Mouse (Mus musculus) midbrain, postnatal 0 days (tissue): ENCODE results near the gene Actg1. TPM values are rescaled to one million over a fixed set of nuclear protein-coding genes. Genes with fewer than 3 reads are reported as not detected.

ENCODE experiments used
- ATAC-seq: fragments of 200-750 bp; cut with Nextera tagmentation; 2 replicates; pipeline ENCODE4 v1.8.0; 2017; ENCODE audit warnings: moderate number of reproducible peaks, mild to moderate bottlenecking, moderate TSS enrichment, moderate library complexity; ENCODE audit not compliant: low FRiP score
- DNase-seq: peaks from one replicate; pipeline ENCODE4 v3.0.0-alpha.2; 2015; ENCODE audit warnings: low spot score
- H3K27ac ChIP-seq: fragments of 300-500 bp; sonication (generic); 2 replicates; pipeline ENCODE4 v1.5.1; 2014; ENCODE audit warnings: low read depth, mild to moderate bottlenecking, low read length, mixed read lengths
- H3K27me3 ChIP-seq: fragments of 300-500 bp; sonication (generic); 2 replicates; pipeline ENCODE4 v1.6.1; 2014; ENCODE audit warnings: low read length, control low read depth, mixed read lengths; ENCODE audit not compliant: insufficient read depth
- H3K36me3 ChIP-seq: fragments of 300-500 bp; sonication (generic); 2 replicates; pipeline ENCODE4 v1.6.1; 2014; ENCODE audit warnings: low read length, control low read depth, mixed read lengths; ENCODE audit not compliant: insufficient read depth
- H3K4me1 ChIP-seq: fragments of 300-500 bp; sonication (generic); 2 replicates; pipeline ENCODE4 v1.6.1; 2014; ENCODE audit warnings: mild to moderate bottlenecking, control low read depth, antibody characterized with exemption, low read length, mixed read lengths; ENCODE audit not compliant: insufficient read depth
- H3K4me2 ChIP-seq: fragments of 300-500 bp; sonication (generic); 2 replicates; pipeline ENCODE4 v1.6.1; 2014; ENCODE audit warnings: low read depth, mild to moderate bottlenecking, low read length, mixed read lengths; ENCODE audit not compliant: poor library complexity, severe bottlenecking
- H3K4me3 ChIP-seq: fragments of 300-500 bp; sonication (generic); 2 replicates; pipeline ENCODE4 v1.5.1; 2014; ENCODE audit warnings: low read depth, mild to moderate bottlenecking, low read length, moderate library complexity
- H3K9ac ChIP-seq: fragments of 300-500 bp; sonication (generic); replicated peaks from 2 replicates; pipeline ENCODE4 v1.6.1; 2014; ENCODE audit warnings: mild to moderate bottlenecking, low read length, moderate library complexity, mixed read lengths; ENCODE audit not compliant: poor library complexity, severe bottlenecking
- H3K9me3 ChIP-seq: fragments of 300-500 bp; sonication (generic); 2 replicates; pipeline ENCODE4 v1.6.1; 2016; ENCODE audit warnings: low read length, control low read depth
- CTCF ChIP-seq: IDR thresholded peaks from 2 replicates; pipeline ENCODE4 v1.5.1; 2016; ENCODE audit warnings: antibody characterized with exemption, mild to moderate bottlenecking
- WGBS: fragments of 180-500 bp; shearing (Covaris S2); extraction: QIAGEN DNeasy Blood & Tissue Kit; methylation state at CpG from one replicate; pipeline ENCODE4 v1.1.7; 2014; 5-methylcytosine and 5-hydroxymethylcytosine counted together
- microRNA-seq: library from miRNA; unstranded; fragments of <30 nt; microRNA quantifications from one replicate; pipeline ENCODE4, GENCODE M21; 2016; ENCODE audit warnings: borderline number of aligned reads
- polyA plus RNA-seq: library from polyadenylated mRNA; unstranded; fragments of >200 nt; fragmentation: Nextera tagmentation; extraction: Ambion mirVana; gene quantifications from 2 replicates; pipeline ENCODE4 v1.2.1, GENCODE M21; 2015
- total RNA-seq: library from RNA; depleted of rRNA; stranded (reverse); fragments of >200 nt; gene quantifications from 2 replicates; pipeline ENCODE4 v1.2.3, GENCODE M21; 2014; rRNA removed

Actg1 gene
- total and polyA plus RNA-seq, 2 experiments from 2014 or later = 2,534 to 3,992 TPM

DNA sequence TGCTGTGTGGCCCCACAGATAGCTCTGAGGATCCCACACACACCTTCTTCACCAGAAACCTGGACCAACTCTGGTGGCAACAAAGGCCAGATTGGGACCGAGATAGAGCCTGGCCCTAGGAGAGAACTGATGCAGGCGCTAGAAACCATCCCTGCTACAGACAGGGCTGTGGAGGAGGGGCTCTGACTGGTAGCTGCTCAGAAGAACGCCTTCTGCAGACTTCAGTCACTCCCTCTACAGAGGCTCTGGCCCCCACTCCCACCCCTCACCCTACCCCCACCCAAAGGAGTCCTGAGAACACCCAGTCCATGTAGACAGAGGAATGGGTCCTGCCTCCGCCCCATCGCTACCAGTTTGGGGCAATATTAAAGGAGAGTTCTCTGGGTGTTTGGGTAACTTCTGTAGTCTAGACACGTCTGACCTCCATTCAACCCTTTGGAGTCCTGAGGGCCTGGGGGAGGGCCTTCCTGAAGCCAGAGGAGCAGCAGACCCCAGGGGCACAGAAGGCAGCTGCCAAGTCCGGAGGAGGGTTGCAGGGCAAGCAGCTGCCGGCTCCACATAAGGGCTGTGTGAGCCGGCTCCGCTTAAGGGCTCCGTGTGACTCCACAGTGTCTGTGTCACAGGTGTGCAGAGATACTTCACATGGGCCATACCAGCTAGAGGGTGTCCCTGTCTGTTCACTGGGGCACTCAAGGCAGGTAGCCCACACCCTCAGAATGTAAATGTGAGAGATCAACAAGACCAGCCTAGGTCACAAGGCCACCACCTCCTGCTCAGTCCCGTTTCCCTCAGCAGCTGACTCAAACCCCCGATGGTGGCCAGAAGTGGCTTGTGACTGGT is 51.8 kb downstream of the Actg1 start:
- H3K4me1 ChIP-seq = peaks cover 6% of the 10 kb centered on the region; the same call in 1 of the 2 replicates
- no peaks in the 10 kb centered on the region for H3K36me3 ChIP-seq
- H3K9me3 ChIP-seq = no peaks in the 10 kb centered on the region
- ATAC-seq = peak; percentile 52
- peak; percentile 33 for DNase-seq
- H3K9ac ChIP-seq = no peak overlapping the region
- no peak overlapping the region for H3K27ac ChIP-seq
- 36% methylated on average over 13 of the region's 13 CpGs for WGBS
- H3K27me3 ChIP-seq = no peaks in the 10 kb centered on the region
- no peak overlapping the region for H3K4me2 ChIP-seq
- no peak overlapping the region for H3K4me3 ChIP-seq
- no peak for TF ChIP-seq CTCF

Small RNAs within 50 kb of the gene (microRNA-seq; reads per million reads assigned to microRNA genes)
- gene Gm23419 = not detected
- gene Mir6935 = 5.4 reads per million, percentile 11 among the genes with 10 or more reads in this experiment

Other genes starting within 250 kb of the Actg1 start
- gene Tepsin, start 249.8 kb downstream of the Actg1 start, total RNA-seq = 28.6 and 32.1 TPM in 2 replicates
- gene Tepsin, start 249.8 kb downstream of the Actg1 start, polyA plus RNA-seq = 14.9 and 17.6 TPM in 2 replicates
- 32.9 and 64.8 TPM in 2 replicates for gene Ndufaf8, start 249.6 kb downstream of the Actg1 start, total RNA-seq
- gene Ndufaf8, start 249.6 kb downstream of the Actg1 start, polyA plus RNA-seq = 56.8 and 57.0 TPM in 2 replicates
- 171 and 175 TPM in 2 replicates for gene Slc38a10, start 197.2 kb downstream of the Actg1 start, total RNA-seq
- gene Slc38a10, start 197.2 kb downstream of the Actg1 start, polyA plus RNA-seq = 108 and 111 TPM in 2 replicates
- gene Bahcc1, start 115.6 kb downstream of the Actg1 start, total RNA-seq = 39.9 and 49.8 TPM in 2 replicates
- gene Bahcc1, start 115.6 kb downstream of the Actg1 start, polyA plus RNA-seq = 5.9 and 9.5 TPM in 2 replicates
- gene Fscn2, start 13.0 kb upstream of the Actg1 start, total RNA-seq = 0.71 TPM in 1 of 2 replicates, not detected in the other
- 0.71 and 1.5 TPM in 2 replicates for gene Fscn2, start 13.0 kb upstream of the Actg1 start, polyA plus RNA-seq
- gene Faap100, start 30.2 kb upstream of the Actg1 start, total RNA-seq = 165 and 180 TPM in 2 replicates
- 109 and 114 TPM in 2 replicates for gene Faap100, start 30.2 kb upstream of the Actg1 start, polyA plus RNA-seq
- 64.4 and 66.0 TPM in 2 replicates for gene Nploc4, start 89.2 kb upstream of the Actg1 start, total RNA-seq
- gene Nploc4, start 89.2 kb upstream of the Actg1 start, polyA plus RNA-seq = 26.0 and 27.1 TPM in 2 replicates
- gene Tspan10, start 94.1 kb upstream of the Actg1 start, total RNA-seq = 0.11 TPM in 1 of 2 replicates, not detected in the other
- gene Tspan10, start 94.1 kb upstream of the Actg1 start, polyA plus RNA-seq = not detected in 2 replicates
- not detected in 2 replicates for gene Pde6g, start 105.0 kb upstream of the Actg1 start, total RNA-seq
- gene Pde6g, start 105.0 kb upstream of the Actg1 start, polyA plus RNA-seq = 0.37 TPM in 1 of 2 replicates, not detected in the other
- 7.9 and 9.7 TPM in 2 replicates for gene Oxld1, start 109.5 kb upstream of the Actg1 start, total RNA-seq
- gene Oxld1, start 109.5 kb upstream of the Actg1 start, polyA plus RNA-seq = 11.4 and 11.5 TPM in 2 replicates
- gene Ccdc137, start 109.6 kb upstream of the Actg1 start, total RNA-seq = 14.8 and 18.2 TPM in 2 replicates
- gene Ccdc137, start 109.6 kb upstream of the Actg1 start, polyA plus RNA-seq = 17.0 and 19.8 TPM in 2 replicates
- 62.8 and 72.6 TPM in 2 replicates for gene Arl16, start 119.1 kb upstream of the Actg1 start, total RNA-seq
- 65.7 and 73.0 TPM in 2 replicates for gene Arl16, start 119.1 kb upstream of the Actg1 start, polyA plus RNA-seq
- 39.2 and 42.7 TPM in 2 replicates for gene Mrpl12, start 136.1 kb upstream of the Actg1 start, total RNA-seq
- 147 TPM in 2 replicates for gene Mrpl12, start 136.1 kb upstream of the Actg1 start, polyA plus RNA-seq
- 28.4 and 30.1 TPM in 2 replicates for gene Slc25a10, start 143.3 kb upstream of the Actg1 start, total RNA-seq
- gene Slc25a10, start 143.3 kb upstream of the Actg1 start, polyA plus RNA-seq = 19.8 and 21.4 TPM in 2 replicates
- gene Gcgr, start 182.2 kb upstream of the Actg1 start, total RNA-seq = 0.60 TPM in 1 of 2 replicates, not detected in the other
- gene Gcgr, start 182.2 kb upstream of the Actg1 start, polyA plus RNA-seq = 0.17 and 0.21 TPM in 2 replicates
- 132 and 138 TPM in 2 replicates for gene Mcrip1, start 201.2 kb upstream of the Actg1 start, total RNA-seq
- gene Mcrip1, start 201.2 kb upstream of the Actg1 start, polyA plus RNA-seq = 243 and 270 TPM in 2 replicates
- not detected in 2 replicates for gene Ppp1r27, start 202.6 kb upstream of the Actg1 start, total RNA-seq
- gene Ppp1r27, start 202.6 kb upstream of the Actg1 start, polyA plus RNA-seq = not detected in 2 replicates
- gene P4hb, start 224.7 kb upstream of the Actg1 start, total RNA-seq = 161 and 165 TPM in 2 replicates
- gene P4hb, start 224.7 kb upstream of the Actg1 start, polyA plus RNA-seq = 191 and 209 TPM in 2 replicates
- gene Arhgdia, start 233.1 kb upstream of the Actg1 start, total RNA-seq = 233 and 286 TPM in 2 replicates
- 390 and 417 TPM in 2 replicates for gene Arhgdia, start 233.1 kb upstream of the Actg1 start, polyA plus RNA-seq
- 70.8 and 86.9 TPM in 2 replicates for gene Alyref, start 249.8 kb upstream of the Actg1 start, total RNA-seq
- gene Alyref, start 249.8 kb upstream of the Actg1 start, polyA plus RNA-seq = 130 and 145 TPM in 2 replicates
- gene Anapc11, start 249.9 kb upstream of the Actg1 start, total RNA-seq = 41.1 and 58.4 TPM in 2 replicates
- 193 and 203 TPM in 2 replicates for gene Anapc11, start 249.9 kb upstream of the Actg1 start, polyA plus RNA-seq